Mouse (Mus musculus) spleen, adult 2 months (tissue): ENCODE data around the gene Lrrc4c. TPM values are rescaled to one million over a fixed set of nuclear protein-coding genes. Genes with fewer than 3 reads are reported as not detected.

Source experiments
- DNase-seq, 2 experiments: peaks; one replicate each; pipeline versions ENCODE4 v3.0.0 to v3.0.0-alpha.2; 2012 to 2021; ENCODE audit warnings: low spot score in 2 of 2, low read depth in 1 of 2
- H3K27ac ChIP-seq: fragments of 200-500 bp; 2 replicates; pipeline ENCODE4 v1.5.1; 2012; ENCODE audit warnings: low read length, inconsistent platforms; ENCODE audit not compliant: insufficient read depth
- H3K27me3 ChIP-seq: fragments of 200-500 bp; 2 replicates; pipeline ENCODE4 v1.6.1; 2012; ENCODE audit warnings: mild to moderate bottlenecking, moderate library complexity, low read length, inconsistent platforms; ENCODE audit not compliant: control insufficient read depth, insufficient read depth
- H3K36me3 ChIP-seq: fragments of 200-500 bp; 2 replicates; pipeline ENCODE4 v1.6.1; 2012; ENCODE audit warnings: mild to moderate bottlenecking, low read length, inconsistent platforms; ENCODE audit not compliant: control insufficient read depth, insufficient read depth
- H3K4me1 ChIP-seq: fragments of 200-500 bp; 2 replicates; pipeline ENCODE4 v1.6.1; 2011; ENCODE audit warnings: inconsistent platforms; ENCODE audit not compliant: control insufficient read depth, insufficient read depth, insufficient read length
- H3K4me3 ChIP-seq: fragments of 200-500 bp; 2 replicates; pipeline ENCODE4 v1.5.1; 2011; ENCODE audit warnings: mild to moderate bottlenecking, inconsistent platforms; ENCODE audit not compliant: insufficient read depth, insufficient read length; ENCODE audit errors: extremely low read depth
- CTCF ChIP-seq: fragments of 200-500 bp; IDR thresholded peaks from 2 replicates; pipeline ENCODE4 v1.5.1; 2011; ENCODE audit warnings: mild to moderate bottlenecking, inconsistent platforms; ENCODE audit not compliant: insufficient read depth, insufficient read length, insufficient replicate concordance; ENCODE audit errors: extremely low read depth
- POLR2A ChIP-seq: fragments of 200-500 bp; IDR thresholded peaks from 2 replicates; pipeline ENCODE4 v1.6.1; 2011; ENCODE audit warnings: low read depth, low read length, inconsistent platforms
- WGBS: fragments of 180-500 bp; shearing (Covaris S2); methylation state at CpG from one replicate; pipeline ENCODE4 v1.1.7; 2018; 5-methylcytosine and 5-hydroxymethylcytosine counted together
- polyA plus RNA-seq: library from polyadenylated mRNA; depleted of rRNA; stranded (reverse); fragments of >200 nt; gene quantifications from 2 replicates; pipeline ENCODE4 v1.2.3, GENCODE M21; 2012

Lrrc4c gene
- polyA plus RNA-seq, 1 experiment: 0.43 TPM

GRCm38 (mm10) chr2:96763538-96763937 is 445.6 kb downstream of the Lrrc4c start:
- no peak for DNase-seq
- Histone ChIP-seq H3K36me3 (no peaks in the 10 kb centered on the region), H3K4me1 (no peaks in the 10 kb centered on the region), H3K27me3 (no peaks in the 10 kb centered on the region), H3K4me3 (no peak overlapping the region), H3K27ac (no peak overlapping the region)
- WGBS: 69% methylated on average over 5 of the region's 5 CpGs
- TF ChIP-seq POLR2A (no peak), CTCF (no peak)

GRCm38 (mm10) chr2:96775376-96775775 is 457.4 kb downstream of the Lrrc4c start:
- no peaks in the 10 kb centered on the region; the same call in 1 of the 2 replicates for H3K4me1 ChIP-seq
- no peak overlapping the region for H3K27ac ChIP-seq
- no peaks in the 10 kb centered on the region for H3K27me3 ChIP-seq
- no peak for TF ChIP-seq CTCF
- TF ChIP-seq POLR2A: no peak
- H3K4me3 ChIP-seq: no peak overlapping the region
- H3K36me3 ChIP-seq: no peaks in the 10 kb centered on the region
- no peak for DNase-seq

- TF ChIP-seq CTCF (no peak), POLR2A (no peak)
- 46% methylated on average over 6 of the region's 6 CpGs for whole genome bisulfite sequencing
- Histone ChIP-seq H3K4me3 (no peak overlapping the region), H3K36me3 (no peaks in the 10 kb centered on the region), H3K27me3 (no peaks in the 10 kb centered on the region), H3K4me1 (no peaks in the 10 kb centered on the region), H3K27ac (no peak overlapping the region)
- DNase-seq: no peak
Measured at GRCm38 (mm10) chr2:96796681-96797385, 478.9 kb downstream of the Lrrc4c start.

GRCm38 (mm10) chr2:96850839-96851396 is 532.9 kb downstream of the Lrrc4c start:
- WGBS: 87% methylated on average over 5 of the region's 5 CpGs
- Histone ChIP-seq H3K4me3 (no peak overlapping the region), H3K4me1 (no peaks in the 10 kb centered on the region), H3K36me3 (no peaks in the 10 kb centered on the region), H3K27ac (no peak overlapping the region), H3K27me3 (no peaks in the 10 kb centered on the region)
- no peak for DNase-seq
- TF ChIP-seq CTCF (no peak), POLR2A (no peak)

DNA sequence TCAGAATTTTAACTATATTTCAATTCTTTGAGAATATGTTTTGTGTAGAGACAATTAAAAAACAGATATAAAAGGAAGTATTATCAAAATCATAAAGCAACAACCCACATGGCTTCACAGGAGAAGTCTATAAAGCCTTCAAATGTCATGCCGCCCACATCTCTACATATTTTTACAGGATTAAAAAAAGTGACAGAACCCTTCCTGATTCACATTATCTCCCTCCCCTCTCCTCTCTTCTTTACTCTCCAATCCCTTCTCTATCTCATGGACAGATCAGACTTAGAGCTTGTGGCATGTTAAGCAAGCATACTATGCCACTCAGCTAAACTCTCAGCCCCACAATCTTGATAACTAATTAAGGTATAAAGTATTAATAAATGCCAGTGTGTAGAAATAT is 535.8 kb downstream of the Lrrc4c start:
- TF ChIP-seq POLR2A (no peak), CTCF (no peak)
- DNase-seq: no peak
- Histone ChIP-seq H3K4me1 (no peaks in the 10 kb centered on the region), H3K36me3 (no peaks in the 10 kb centered on the region), H3K27me3 (no peaks in the 10 kb centered on the region), H3K27ac (no peak overlapping the region), H3K4me3 (no peak overlapping the region)
- WGBS: 98% methylated on average over 1 of the region's 1 CpGs

DNA sequence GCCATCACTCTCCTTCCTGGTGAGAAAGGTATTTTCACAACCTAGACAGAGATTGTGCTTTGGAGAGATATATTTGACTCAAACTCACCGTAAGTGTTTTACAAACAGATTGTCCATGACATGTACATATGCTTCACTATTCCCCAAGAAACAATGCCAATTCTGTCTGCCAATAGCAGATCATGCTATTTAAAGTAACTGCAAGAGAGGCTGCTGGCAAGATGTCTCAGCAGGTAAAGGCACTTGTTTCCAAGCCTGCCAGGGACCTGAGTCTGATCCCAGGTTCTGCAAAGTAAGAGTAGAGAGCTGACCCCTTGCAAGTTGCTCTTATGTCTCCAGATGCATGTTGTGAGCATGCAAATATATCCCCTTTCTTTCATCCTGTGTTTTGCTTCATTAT is 558.1 kb downstream of the Lrrc4c start:
- H3K4me3 ChIP-seq: no peak overlapping the region
- no peaks in the 10 kb centered on the region for H3K27me3 ChIP-seq
- WGBS: 92% methylated on average over 1 of the region's 1 CpGs
- H3K27ac ChIP-seq: no peak overlapping the region
- no peaks in the 10 kb centered on the region for H3K4me1 ChIP-seq
- no peaks in the 10 kb centered on the region for H3K36me3 ChIP-seq
- DNase-seq: no peak
- no peak for TF ChIP-seq POLR2A
- no peak for TF ChIP-seq CTCF

DNA sequence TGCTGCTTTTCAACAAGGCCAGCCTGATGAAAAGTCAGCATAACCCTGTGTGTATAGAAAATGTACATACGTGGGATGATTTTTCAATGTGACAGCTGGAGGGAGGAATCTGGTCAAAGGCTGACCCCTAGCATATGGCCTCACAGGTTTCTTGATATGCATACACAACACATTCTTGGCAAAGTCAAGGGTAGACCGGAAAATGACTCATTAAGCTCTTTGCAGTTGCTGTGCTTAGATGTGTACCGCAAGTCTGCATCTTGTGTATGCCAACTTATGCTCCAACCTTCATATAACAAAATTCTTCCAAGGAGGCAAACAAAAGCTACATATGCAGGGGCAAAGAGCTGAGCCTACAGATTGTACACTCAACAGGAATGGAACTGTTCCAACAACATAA is 631.6 kb downstream of the Lrrc4c start:
- no peaks in the 10 kb centered on the region for H3K4me1 ChIP-seq
- no peak for DNase-seq
- TF ChIP-seq POLR2A: no peak
- no peak for TF ChIP-seq CTCF
- H3K36me3 ChIP-seq: no peaks in the 10 kb centered on the region
- H3K4me3 ChIP-seq: no peak overlapping the region
- 88% methylated on average over 3 of the region's 3 CpGs for WGBS
- no peaks in the 10 kb centered on the region for H3K27me3 ChIP-seq
- H3K27ac ChIP-seq: no peak overlapping the region
